In the genomic region with DNA sequence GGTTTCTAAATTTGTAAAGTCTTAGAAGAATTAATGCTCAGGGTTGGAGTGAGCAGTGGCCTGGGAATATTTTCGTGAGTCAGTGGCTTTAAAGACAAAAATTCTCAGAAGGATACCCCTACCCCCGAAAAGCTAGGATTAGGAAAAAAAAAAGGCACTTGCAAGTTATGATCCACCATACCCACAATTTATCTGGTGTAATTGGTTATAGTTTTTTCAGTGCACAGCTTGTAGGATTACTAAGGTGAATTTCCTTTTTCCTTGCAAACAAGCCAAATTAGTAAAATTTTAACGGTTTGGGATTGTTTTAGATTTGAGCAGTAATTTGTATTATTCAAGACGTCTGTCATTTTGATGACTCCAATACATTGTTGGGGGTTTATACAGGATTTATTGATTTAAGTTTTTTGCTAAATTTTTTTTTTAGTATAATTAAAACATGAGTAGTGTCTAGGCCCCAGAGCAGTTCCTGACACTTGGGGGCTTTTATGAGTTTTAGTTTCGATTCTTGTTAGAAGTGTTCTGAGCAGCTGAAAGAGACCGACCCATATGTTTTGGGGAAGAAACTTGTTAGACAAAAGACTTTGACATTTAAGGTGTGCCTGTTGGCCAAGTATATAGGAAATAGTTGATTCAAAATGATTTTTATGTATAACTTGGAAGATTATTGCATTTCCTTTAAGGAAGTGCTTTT, we compare ENCODE assay signal across 8 mouse cellular contexts. TPM values are rescaled to one million over a fixed set of nuclear protein-coding genes. Genes with fewer than 3 reads are reported as not detected.
DNase-seq lines count a peak whose midpoint lies in the region; ATAC-seq and TF ChIP-seq lines count a peak whose summit lies in the region.

No protein-coding gene starts in this region.

- H3K4me3 ChIP-seq in heart, embryonic 13.5 days: peak overlapping the region; percentile 93
- H3K4me3 ChIP-seq in ES-E14 (ENCODE audit: insufficient read depth in 1 of 2, low read depth in 1 of 2, low read length in 2 of 2, poor library complexity in 1 of 2, severe bottlenecking in 1 of 2): peak overlapping the region; percentile 83 to 95
- peak overlapping the region; percentile 80 for H3K4me3 ChIP-seq in hindbrain, embryonic 11.5 days (ENCODE audit: low read depth, low read length)
- H3K4me3 ChIP-seq in midbrain, embryonic 12.5 days: peak overlapping the region; percentile 86

- H3K4me1 ChIP-seq in heart, embryonic 13.5 days: peaks cover 52% of the 10 kb centered on the region
- H3K4me1 ChIP-seq in ES-E14 (ENCODE audit: control insufficient read depth in 2 of 2, insufficient read depth in 2 of 2, low read length in 2 of 2, poor library complexity in 1 of 2): peaks cover 6 to 14% of the 10 kb centered on the region in 2 experiments
- no peaks in the 10 kb centered on the region for H3K4me1 ChIP-seq in hindbrain, embryonic 11.5 days (replicated peaks; ENCODE audit: control insufficient read depth, insufficient read depth, low read length)
- H3K4me1 ChIP-seq in midbrain, embryonic 12.5 days: peaks cover 29% of the 10 kb centered on the region

- no peaks in the 10 kb centered on the region for H3K27me3 ChIP-seq in heart, embryonic 13.5 days (replicated peaks)
- no peaks in the 10 kb centered on the region; the same call in 1 of the 2 replicates for H3K27me3 ChIP-seq in hindbrain, embryonic 11.5 days (ENCODE audit: control insufficient read depth, insufficient read depth, low read length)
- peaks cover 10% of the 10 kb centered on the region for H3K27me3 ChIP-seq in midbrain, embryonic 12.5 days

- DNase-seq in heart, adult 9 months (ENCODE audit: low spot score in 2 of 2): no peak
- no peak for DNase-seq in ES-E14 (ENCODE audit: low read depth, low spot score)
- DNase-seq in hindbrain, embryonic 11.5 days (ENCODE audit: low spot score): no peak
- no peak for DNase-seq in ovary, adult 18-20 months (ENCODE audit: low spot score)
- no peak for DNase-seq in cerebellum, adult 9-11 months
- DNase-seq in urinary bladder, postnatal 10 days (ENCODE audit: low spot score): no peak

- 33% methylated on average over 6 of the region's 6 CpGs for WGBS in heart, embryonic 13.5 days
- WGBS in hindbrain, embryonic 11.5 days: 37% methylated on average over 6 of the region's 6 CpGs
- WGBS in midbrain, embryonic 12.5 days: 34% methylated on average over 6 of the region's 6 CpGs

- ATAC-seq in heart, embryonic 13.5 days (ENCODE audit: extremely low read depth, insufficient number of reproducible peaks, low FRiP score, low TSS enrichment): no peak
- no peak for ATAC-seq in hindbrain, embryonic 11.5 days (ENCODE audit: low FRiP score)
- ATAC-seq in midbrain, embryonic 12.5 days (ENCODE audit: low FRiP score, low read depth): no peak

- in situ Hi-C loops in ES-E14 (cut with MboI; ENCODE audit: low sequenced_read_pairs in 2 of 2, unreplicated experiment in 2 of 2): no loop called here

- peak overlapping the region; percentile 92 for H3K4me2 ChIP-seq in heart, embryonic 13.5 days
- H3K4me2 ChIP-seq in hindbrain, embryonic 11.5 days (replicated peaks; ENCODE audit: low read depth, low read length): peak overlapping the region; percentile 83
- peak overlapping the region; percentile 77 for H3K4me2 ChIP-seq in midbrain, embryonic 12.5 days (replicated peaks)

- H3K27ac ChIP-seq in heart, embryonic 13.5 days (replicated peaks): peak overlapping the region; percentile 84
- peak overlapping the region; percentile 94 for H3K27ac ChIP-seq in ES-E14 (ENCODE audit: insufficient read depth, low read depth, low read length, poor library complexity, severe bottlenecking)
- H3K27ac ChIP-seq in hindbrain, embryonic 11.5 days (ENCODE audit: low read depth, low read length): peak overlapping the region; percentile 91; the same call in 1 of the 2 replicates
- peak overlapping the region; percentile 92; the same call in 1 of the 2 replicates for H3K27ac ChIP-seq in midbrain, embryonic 12.5 days (replicated peaks)

- no peaks in the 10 kb centered on the region for H3K9me3 ChIP-seq in heart, embryonic 13.5 days
- H3K9me3 ChIP-seq in ES-E14 (ENCODE audit: control insufficient read depth, insufficient read depth, low read depth, low read length): no peaks in the 10 kb centered on the region
- H3K9me3 ChIP-seq in hindbrain, embryonic 11.5 days (ENCODE audit: control insufficient read depth, low read length): no peaks in the 10 kb centered on the region
- no peaks in the 10 kb centered on the region for H3K9me3 ChIP-seq in midbrain, embryonic 12.5 days

- H3K9ac ChIP-seq in heart, embryonic 13.5 days: peak overlapping the region; percentile 97
- H3K9ac ChIP-seq in ES-E14 (ENCODE audit: insufficient read depth, low read depth, low read length, poor library complexity, severe bottlenecking): peak overlapping the region; percentile 95
- peak overlapping the region; percentile 87 for H3K9ac ChIP-seq in hindbrain, embryonic 11.5 days (ENCODE audit: low read depth, low read length)
- peak overlapping the region; percentile 85 for H3K9ac ChIP-seq in midbrain, embryonic 12.5 days (replicated peaks)

- H3K36me3 ChIP-seq in heart, embryonic 13.5 days: peaks cover 27% of the 10 kb centered on the region
- H3K36me3 ChIP-seq in ES-E14 (ENCODE audit: control insufficient read depth, insufficient read depth, low read length, poor library complexity, severe bottlenecking): peaks cover 26% of the 10 kb centered on the region
- peaks cover 2% of the 10 kb centered on the region; the same call in 1 of the 2 replicates for H3K36me3 ChIP-seq in hindbrain, embryonic 11.5 days (ENCODE audit: control insufficient read depth, insufficient read depth, low read length)
- peaks cover 9% of the 10 kb centered on the region for H3K36me3 ChIP-seq in midbrain, embryonic 12.5 days

TF ChIP-seq in ES-E14, 5 proteins besides CTCF, POLR2A, EP300 and RAD21:
- TF ChIP-seq CHD2 (IDR thresholded peaks at IDR 0.05; ENCODE audit: low read depth, low read length) (no peak), ZC3H11A (IDR thresholded peaks at IDR 0.05; ENCODE audit: borderline replicate concordance, low read depth, low read length) (no peak), HCFC1 (IDR thresholded peaks at IDR 0.05; ENCODE audit: borderline replicate concordance, insufficient read depth, low read length) (no peak)

RNA-seq across cellular contexts. Expression of gene Etnk1, which starts 1.1 kb away (rescaled TPM):
- polyA plus RNA-seq in heart, embryonic 13.5 days (2015; fragmentation: Nextera tagmentation; extraction: Ambion mirVana): 11.0 and 12.0 TPM in 2 replicates
- total RNA-seq in ES-E14 (2012; rRNA removed): 75.7 and 82.5 TPM in 2 replicates
- polyA plus RNA-seq in hindbrain, embryonic 11.5 days (2014; fragmentation: Nextera tagmentation; extraction: Ambion mirVana): 35.5 and 35.9 TPM in 2 replicates
- polyA plus RNA-seq in midbrain, embryonic 12.5 days (2016; fragmentation: Nextera tagmentation; extraction: Ambion mirVana): 37.9 and 43.0 TPM in 2 replicates
